In the genomic region with DNA sequence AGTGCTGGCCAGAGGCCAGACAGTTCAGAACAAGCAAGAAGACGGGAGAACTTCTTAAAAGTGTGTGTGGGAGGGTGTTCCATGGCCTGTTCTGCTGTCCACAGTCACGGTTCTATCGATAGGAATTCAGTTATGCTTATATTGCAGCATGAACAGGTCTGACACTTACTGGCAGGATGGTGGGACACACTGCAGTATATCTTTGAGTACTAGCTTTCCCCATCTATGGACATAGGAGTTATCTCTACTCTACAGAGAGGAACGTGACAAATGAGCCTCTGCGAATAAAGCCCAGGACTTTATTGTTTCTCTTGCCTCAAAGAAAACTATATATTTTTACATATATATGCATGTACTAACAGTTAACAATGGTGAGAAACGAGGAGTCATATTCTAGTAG, we compare ENCODE assay signal across 24 mouse cellular contexts. TPM values are rescaled to one million over a fixed set of nuclear protein-coding genes. Genes with fewer than 3 reads are reported as not detected.
DNase-seq lines count a peak whose midpoint lies in the region; ATAC-seq and TF ChIP-seq lines count a peak whose summit lies in the region.
"Had no signal": no experiment of that assay in that cellular context is flagged by ENCODE, and none has a peak within 500 bp of the region (broad histone marks: within the 10 kb centered on the region; RNA-seq: fewer than 3 reads in every experiment).

No protein-coding gene starts in this region.

- peak; percentile 25 for DNase-seq in cerebellum, adult 9-10 months
- no peak for DNase-seq in cerebellum, postnatal 10 days
- no peak for DNase-seq in liver, postnatal 0 days
- DNase-seq in liver, embryonic 14.5 days (ENCODE audit: low read depth in 3 of 3, low spot score in 3 of 3) = no peak
- no peak for DNase-seq in liver
- no peak for DNase-seq in forebrain, embryonic 11.5 days (ENCODE audit: low spot score)
- DNase-seq: adrenal gland, adult 8-10 months; adrenal gland, postnatal 14 days; adrenal gland, postnatal 36 days; B cell, adult 2 months; cerebellum, adult 11-12 months; cerebellum, adult 2 months; cerebellum, adult 9-11 months had no signal

- no peak overlapping the region for H3K9ac ChIP-seq in liver, embryonic 12.5 days
- H3K9ac ChIP-seq in liver, postnatal 0 days (replicated peaks) = no peak overlapping the region
- H3K9ac ChIP-seq in liver, embryonic 14.5 days (replicated peaks) = no peak overlapping the region
- no peak overlapping the region for H3K9ac ChIP-seq in forebrain, embryonic 11.5 days (ENCODE audit: low read length)
- H3K9ac ChIP-seq: embryonic facial prominence, embryonic 12.5 days; forebrain, embryonic 12.5 days had no signal

- peak; percentile 57; the same call in 1 of the 2 replicates for ATAC-seq in liver, embryonic 12.5 days
- no peak for ATAC-seq in liver, postnatal 0 days
- peak; percentile 56; the same call in 1 of the 2 replicates for ATAC-seq in liver, embryonic 14.5 days (ENCODE audit: insufficient read depth)
- no peak for ATAC-seq in forebrain, embryonic 11.5 days (replicated peaks; ENCODE audit: low FRiP score)
- ATAC-seq: activated CD4-positive, CD25-positive, alpha-beta regulatory T cell, adult 4 months; CD4-positive, CD25-positive, alpha-beta regulatory T cell, adult 4 months; forebrain, embryonic 14.5 days; forebrain, embryonic 16.5 days; Patski had no signal

- TF ChIP-seq EP300 in liver, postnatal 0 days (IDR thresholded peaks at IDR 0.05; ENCODE audit: low read depth) = no peak
- 0 out of 2 replicates have a peak, but pooled peaks have one; percentile 15 for TF ChIP-seq EP300 in liver, embryonic 14.5 days (IDR thresholded peaks at IDR 0.05; ENCODE audit: low read depth)

- no peak overlapping the region for H3K4me3 ChIP-seq in liver, embryonic 12.5 days
- H3K4me3 ChIP-seq in liver, postnatal 0 days (ENCODE audit: low read depth, low read length) = no peak overlapping the region
- H3K4me3 ChIP-seq in liver, embryonic 14.5 days (ENCODE audit: insufficient read depth in 1 of 2, low read depth in 2 of 2, low read length in 2 of 2) = no peak overlapping the region
- H3K4me3 ChIP-seq in forebrain, embryonic 11.5 days (ENCODE audit: low read depth, low read length) = no peak overlapping the region
- H3K4me3 ChIP-seq: embryonic facial prominence, embryonic 10.5 days; embryonic facial prominence, embryonic 12.5 days; forebrain, embryonic 12.5 days had no signal

- H3K27ac ChIP-seq in liver, embryonic 12.5 days = no peak overlapping the region
- no peak overlapping the region for H3K27ac ChIP-seq in liver, postnatal 0 days (ENCODE audit: low read depth)
- no peak overlapping the region for H3K27ac ChIP-seq in liver, embryonic 14.5 days
- H3K27ac ChIP-seq in forebrain, embryonic 11.5 days (ENCODE audit: low read depth, low read length) = no peak overlapping the region
- H3K27ac ChIP-seq: embryonic facial prominence, embryonic 10.5 days; embryonic facial prominence, embryonic 12.5 days; forebrain, embryonic 12.5 days had no signal

- H3K9me3 ChIP-seq in liver, embryonic 12.5 days (replicated peaks) = no peaks in the 10 kb centered on the region
- no peaks in the 10 kb centered on the region for H3K9me3 ChIP-seq in liver, postnatal 0 days (ENCODE audit: low read length)
- H3K9me3 ChIP-seq in liver, embryonic 14.5 days (ENCODE audit: control insufficient read depth, low read length) = no peaks in the 10 kb centered on the region
- H3K9me3 ChIP-seq in forebrain, embryonic 11.5 days (ENCODE audit: control insufficient read depth, low read length) = no peaks in the 10 kb centered on the region
- H3K9me3 ChIP-seq: embryonic facial prominence, embryonic 10.5 days; embryonic facial prominence, embryonic 12.5 days; forebrain, embryonic 12.5 days; G1E had no signal

- H3K36me3 ChIP-seq in liver, embryonic 12.5 days = no peaks in the 10 kb centered on the region
- no peaks in the 10 kb centered on the region for H3K36me3 ChIP-seq in liver, postnatal 0 days (replicated peaks; ENCODE audit: insufficient read depth, low read length)
- no peaks in the 10 kb centered on the region for H3K36me3 ChIP-seq in liver, embryonic 14.5 days (replicated peaks; ENCODE audit: control insufficient read depth, insufficient read depth, low read depth)
- no peaks in the 10 kb centered on the region for H3K36me3 ChIP-seq in forebrain, embryonic 11.5 days (ENCODE audit: control insufficient read depth, insufficient read depth, low read length)
- H3K36me3 ChIP-seq: embryonic facial prominence, embryonic 10.5 days; embryonic facial prominence, embryonic 12.5 days; forebrain, embryonic 12.5 days; G1E had no signal

- 60% methylated on average over 6 of the region's 6 CpGs for WGBS in liver, embryonic 12.5 days (ENCODE audit: insufficient replicate concordance)
- 62% methylated on average over 6 of the region's 6 CpGs for WGBS in liver, postnatal 0 days (ENCODE audit: insufficient replicate concordance)
- 48% methylated on average over 6 of the region's 6 CpGs for WGBS in liver, embryonic 14.5 days (ENCODE audit: insufficient replicate concordance)
- 87% methylated on average over 6 of the region's 6 CpGs for WGBS in forebrain, embryonic 11.5 days

- no peaks in the 10 kb centered on the region for H3K27me3 ChIP-seq in liver, embryonic 12.5 days (replicated peaks)
- no peaks in the 10 kb centered on the region for H3K27me3 ChIP-seq in liver, postnatal 0 days (ENCODE audit: insufficient read depth, low read length)
- no peaks in the 10 kb centered on the region for H3K27me3 ChIP-seq in liver, embryonic 14.5 days (ENCODE audit: control insufficient read depth, insufficient read depth, low read length)
- H3K27me3 ChIP-seq in forebrain, embryonic 11.5 days (ENCODE audit: control insufficient read depth, insufficient read depth, low read length) = no peaks in the 10 kb centered on the region
- H3K27me3 ChIP-seq: CH12.LX; embryonic facial prominence, embryonic 12.5 days; forebrain, embryonic 12.5 days; Patski had no signal

- H3K4me1 ChIP-seq in liver, embryonic 12.5 days = peaks cover 5% of the 10 kb centered on the region; the same call in 1 of the 2 replicates
- H3K4me1 ChIP-seq in liver, postnatal 0 days (ENCODE audit: insufficient read depth) = no peaks in the 10 kb centered on the region
- 0 out of 4 replicates have a peak, but pooled peaks cover 0 to 4% of the 10 kb centered on the region in 2 experiments for H3K4me1 ChIP-seq in liver, embryonic 14.5 days (replicated peaks; ENCODE audit: control insufficient read depth in 2 of 2, insufficient read depth in 2 of 2, low read length in 1 of 2)
- no peaks in the 10 kb centered on the region for H3K4me1 ChIP-seq in forebrain, embryonic 11.5 days (replicated peaks; ENCODE audit: control insufficient read depth, insufficient read depth, low read length)
- H3K4me1 ChIP-seq: forebrain, embryonic 12.5 days had no signal

- no peak for TF ChIP-seq CTCF in liver, postnatal 0 days (IDR thresholded peaks at IDR 0.05; ENCODE audit: low read depth)
- TF ChIP-seq CTCF in liver, embryonic 14.5 days (IDR thresholded peaks at IDR 0.05; ENCODE audit: low read depth) = no peak

- H3K4me2 ChIP-seq in liver, embryonic 12.5 days = no peak overlapping the region
- H3K4me2 ChIP-seq in liver, postnatal 0 days (ENCODE audit: low read depth, low read length) = no peak overlapping the region
- no peak overlapping the region for H3K4me2 ChIP-seq in liver, embryonic 14.5 days (ENCODE audit: low read depth)
- H3K4me2 ChIP-seq in forebrain, embryonic 11.5 days (ENCODE audit: low read depth, low read length, severe bottlenecking) = no peak overlapping the region
- H3K4me2 ChIP-seq: embryonic facial prominence, embryonic 12.5 days; forebrain, embryonic 12.5 days had no signal

RNA-seq across cellular contexts. Expression of gene Arl5a, which starts 42.9 kb away (rescaled TPM):
- polyA plus RNA-seq in liver, embryonic 12.5 days (2016; fragmentation: Nextera tagmentation; extraction: Ambion mirVana) = 48.8 and 50.8 TPM in 2 replicates
- 17.2 and 21.9 TPM in 2 replicates for polyA plus RNA-seq in liver, postnatal 0 days (2015; fragmentation: Nextera tagmentation; extraction: Ambion mirVana)
- 12.9 and 18.2 TPM in 2 replicates for polyA plus RNA-seq in liver, embryonic 14.5 days (2012; rRNA removed)
- 34.9 and 42.0 TPM in 2 replicates for polyA plus RNA-seq in liver, embryonic 14.5 days (2014; fragmentation: Nextera tagmentation; extraction: Ambion mirVana)
- polyA plus RNA-seq in forebrain, embryonic 11.5 days (2014; fragmentation: Nextera tagmentation; extraction: Ambion mirVana) = 73.5 and 77.8 TPM in 2 replicates

Comparison
In these comparisons a context has a peak if more than half of its experiments do, and no peak if none do; other contexts are left out.
1. ATAC-seq: peak in liver, embryonic 12.5 days (single experiment) and liver, embryonic 14.5 days (single experiment); none in liver, postnatal 0 days (single experiment) and forebrain, embryonic 11.5 days (single experiment).